Mouse (Mus musculus): ENCODE data around the gene Msrb2. TPM values are rescaled to one million over a fixed set of nuclear protein-coding genes. Genes with fewer than 3 reads are reported as not detected.
A peak's percentile ranks its signal among the peaks of the same experiment; 100 is the strongest.

Msrb2 gene
- polyA plus RNA-seq, 1 experiment from 2014 or later: 10.2 TPM

DNA sequence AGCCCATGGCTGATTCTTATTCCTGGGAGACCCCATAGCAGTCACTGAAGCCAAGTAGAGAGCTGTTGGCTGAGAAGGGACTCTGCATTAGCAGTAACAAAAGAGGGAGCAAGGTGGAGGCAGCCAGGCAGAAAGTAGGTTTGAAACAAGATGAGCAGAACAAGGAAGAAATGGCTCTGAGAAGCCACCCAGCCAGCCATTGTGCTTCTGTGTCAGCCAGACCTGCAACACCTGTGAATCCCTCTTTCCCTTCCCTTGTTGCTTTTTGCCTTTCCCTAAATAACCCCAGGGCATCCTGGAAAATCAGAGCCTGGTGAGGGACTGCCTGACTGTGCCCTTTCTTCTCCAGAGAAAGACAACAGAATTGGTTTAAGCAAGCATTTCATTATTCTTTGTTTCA is 51.0 kb downstream of the Msrb2 start:
- Histone ChIP-seq H3K9ac (replicated peaks) (no peak overlapping the region), H3K9me3 (ENCODE audit: low read length) (no peaks in the 10 kb centered on the region), H3K4me3 (ENCODE audit: low read depth, low read length) (no peak overlapping the region), H3K4me2 (ENCODE audit: low read depth, low read length) (no peak overlapping the region), H3K27ac (ENCODE audit: low read depth) (no peak overlapping the region), H3K36me3 (replicated peaks; ENCODE audit: insufficient read depth, low read length) (no peaks in the 10 kb centered on the region), H3K27me3 (ENCODE audit: insufficient read depth, low read length) (no peaks in the 10 kb centered on the region), H3K4me1 (ENCODE audit: insufficient read depth) (no peaks in the 10 kb centered on the region)
- DNase-seq (no peak), ATAC-seq (no peak)
- TF ChIP-seq CTCF (IDR thresholded peaks at IDR 0.05; ENCODE audit: low read depth) (no peak), EP300 (IDR thresholded peaks at IDR 0.05; ENCODE audit: low read depth) (no peak)

DNA sequence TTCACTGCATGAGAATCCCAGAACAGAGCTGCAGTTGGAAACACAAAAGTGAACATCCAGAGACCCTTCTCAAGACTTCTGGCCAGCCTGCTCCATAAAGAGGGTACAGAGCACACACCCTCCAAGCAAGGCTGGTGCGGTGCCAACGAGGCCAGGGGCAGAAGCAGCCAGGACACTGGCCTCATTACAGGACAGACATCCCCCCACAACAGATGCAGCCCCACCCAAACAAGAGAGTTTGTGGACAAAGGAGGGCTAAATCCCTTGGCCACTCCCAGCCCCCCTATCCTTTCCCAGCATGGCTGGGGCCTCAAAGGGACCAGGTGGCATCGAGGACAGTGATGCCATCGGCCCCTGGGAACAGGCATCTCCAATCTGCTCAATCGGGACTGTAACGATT is 51.8 kb downstream of the Msrb2 start:
- Histone ChIP-seq H3K4me3 (ENCODE audit: low read depth, low read length) (no peak overlapping the region), H3K27me3 (ENCODE audit: insufficient read depth, low read length) (no peaks in the 10 kb centered on the region), H3K9ac (replicated peaks) (no peak overlapping the region), H3K27ac (ENCODE audit: low read depth) (no peak overlapping the region), H3K9me3 (ENCODE audit: low read length) (no peaks in the 10 kb centered on the region), H3K4me2 (ENCODE audit: low read depth, low read length) (no peak overlapping the region), H3K4me1 (ENCODE audit: insufficient read depth) (no peaks in the 10 kb centered on the region), H3K36me3 (replicated peaks; ENCODE audit: insufficient read depth, low read length) (no peaks in the 10 kb centered on the region)
- WGBS (ENCODE audit: insufficient replicate concordance): 73% methylated on average over 6 of the region's 6 CpGs
- ATAC-seq: no peak
- no peak for DNase-seq
- no peak for TF ChIP-seq EP300 (IDR thresholded peaks at IDR 0.05; ENCODE audit: low read depth)
- no peak for TF ChIP-seq CTCF (IDR thresholded peaks at IDR 0.05; ENCODE audit: low read depth)

DNA sequence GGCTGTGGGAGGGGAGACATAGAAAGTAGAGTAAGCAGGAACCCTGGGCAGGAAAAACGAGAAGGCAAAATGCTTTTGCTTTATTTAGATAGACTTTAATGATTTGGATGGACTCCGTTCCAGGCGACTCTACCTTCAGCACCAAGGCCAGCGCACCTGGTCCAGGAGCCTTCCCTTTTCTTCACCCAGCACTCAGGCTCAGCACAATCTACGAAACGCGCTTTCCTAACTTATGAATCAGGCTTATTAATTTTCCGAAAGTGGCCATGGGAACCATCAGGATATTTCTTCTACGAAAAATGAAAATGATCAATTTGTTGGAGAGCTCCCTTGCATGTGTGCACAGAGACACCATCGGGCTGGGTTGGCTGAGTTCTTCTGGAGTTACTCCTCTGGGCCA is 57.8 kb downstream of the Msrb2 start:
- Histone ChIP-seq H3K27me3 (ENCODE audit: insufficient read depth, low read length) (peaks cover 42% of the 10 kb centered on the region), H3K4me2 (ENCODE audit: low read depth, low read length) (no peak overlapping the region), H3K9me3 (ENCODE audit: low read length) (no peaks in the 10 kb centered on the region), H3K27ac (ENCODE audit: low read depth) (no peak overlapping the region), H3K4me3 (ENCODE audit: low read depth, low read length) (no peak overlapping the region), H3K9ac (replicated peaks) (no peak overlapping the region), H3K4me1 (ENCODE audit: insufficient read depth) (no peaks in the 10 kb centered on the region), H3K36me3 (replicated peaks; ENCODE audit: insufficient read depth, low read length) (no peaks in the 10 kb centered on the region)
- peak; percentile 69 for DNase-seq
- ATAC-seq: no peak
- TF ChIP-seq EP300 (IDR thresholded peaks at IDR 0.05; ENCODE audit: low read depth): no peak
- no peak for TF ChIP-seq CTCF (IDR thresholded peaks at IDR 0.05; ENCODE audit: low read depth)
- 8% methylated on average over 10 of the region's 10 CpGs for WGBS (ENCODE audit: insufficient replicate concordance)

DNA sequence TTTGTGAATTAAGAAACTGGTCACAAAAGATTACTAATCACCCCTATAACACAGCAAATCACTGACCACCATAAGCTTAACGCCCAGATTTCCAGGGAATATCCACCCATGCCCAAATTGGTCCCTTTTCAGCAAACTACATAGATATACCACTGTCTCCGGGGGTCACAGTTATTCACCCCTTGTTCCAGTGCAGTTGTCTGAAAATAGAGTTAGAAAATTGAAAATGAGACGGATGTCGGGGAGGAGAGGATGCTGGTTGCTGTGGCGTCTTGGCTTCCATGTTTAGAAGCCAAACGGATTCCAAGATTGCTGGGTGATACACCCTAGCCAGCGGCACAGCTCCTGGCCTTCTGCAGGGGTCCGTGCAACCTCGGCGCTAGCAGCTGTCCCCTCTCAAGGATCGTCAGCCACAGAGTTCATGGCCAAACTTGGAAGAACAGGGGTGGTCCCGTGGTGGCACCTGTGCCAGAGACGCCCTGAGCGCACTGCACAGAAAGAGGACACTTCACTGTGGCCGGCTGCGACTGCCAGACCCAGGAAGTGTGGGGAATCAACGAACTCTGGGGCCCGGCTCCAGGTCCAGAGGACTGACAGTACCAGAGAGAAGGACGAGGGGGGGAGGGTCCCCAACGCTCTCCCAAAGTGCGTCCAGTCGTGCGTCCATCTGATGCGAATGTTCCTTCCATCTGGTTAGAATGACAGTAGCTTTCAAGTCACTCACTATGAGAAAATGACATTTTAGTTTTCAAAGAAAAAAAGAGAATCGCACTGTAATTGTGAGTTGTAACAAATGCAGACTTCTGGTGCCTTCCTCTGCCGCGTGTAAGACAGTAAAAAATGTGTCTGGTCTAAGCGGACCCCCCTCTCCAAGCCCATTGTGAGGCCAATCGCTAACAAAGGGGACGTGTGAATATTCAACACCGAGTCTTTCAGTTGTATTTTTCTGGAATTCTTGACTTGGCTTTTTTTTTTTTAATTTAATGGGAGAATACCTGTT is 58.8 kb downstream of the Msrb2 start:
- Histone ChIP-seq H3K4me3 (ENCODE audit: low read depth, low read length) (no peak overlapping the region), H3K4me1 (ENCODE audit: insufficient read depth) (no peaks in the 10 kb centered on the region), H3K36me3 (replicated peaks; ENCODE audit: insufficient read depth, low read length) (no peaks in the 10 kb centered on the region), H3K27me3 (ENCODE audit: insufficient read depth, low read length) (peaks cover 42% of the 10 kb centered on the region), H3K9ac (replicated peaks) (no peak overlapping the region), H3K4me2 (ENCODE audit: low read depth, low read length) (no peak overlapping the region), H3K27ac (ENCODE audit: low read depth) (no peak overlapping the region), H3K9me3 (ENCODE audit: low read length) (no peaks in the 10 kb centered on the region)
- 8% methylated on average over 31 of the region's 31 CpGs for WGBS (ENCODE audit: insufficient replicate concordance)
- DNase-seq (no peak), ATAC-seq (no peak)
- no peak for TF ChIP-seq EP300 (IDR thresholded peaks at IDR 0.05; ENCODE audit: low read depth)
- no peak for TF ChIP-seq CTCF (IDR thresholded peaks at IDR 0.05; ENCODE audit: low read depth)

DNA sequence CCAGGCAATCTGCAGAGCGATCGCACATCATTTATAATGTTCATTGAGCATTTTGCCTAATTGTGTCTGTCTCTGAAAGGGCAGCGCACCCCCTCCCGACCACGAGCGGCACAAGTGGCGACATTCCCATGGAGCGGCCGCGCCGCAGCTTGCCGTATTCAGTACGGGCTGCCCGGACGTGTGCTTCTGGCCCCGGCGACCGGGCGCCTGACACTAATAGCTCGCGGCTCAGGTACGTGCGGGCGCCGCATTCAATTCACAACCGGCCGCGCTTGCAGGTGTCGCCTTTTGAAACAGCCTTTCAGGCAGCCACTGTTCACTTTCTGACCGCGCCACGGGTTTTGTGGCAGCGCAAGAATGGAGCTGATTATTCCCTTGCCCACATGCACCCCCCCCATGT is 59.5 kb downstream of the Msrb2 start:
- Histone ChIP-seq H3K4me1 (ENCODE audit: insufficient read depth) (no peaks in the 10 kb centered on the region), H3K27me3 (ENCODE audit: insufficient read depth, low read length) (peaks cover 43% of the 10 kb centered on the region), H3K4me2 (ENCODE audit: low read depth, low read length) (no peak overlapping the region), H3K4me3 (ENCODE audit: low read depth, low read length) (no peak overlapping the region), H3K9me3 (ENCODE audit: low read length) (no peaks in the 10 kb centered on the region), H3K36me3 (replicated peaks; ENCODE audit: insufficient read depth, low read length) (no peaks in the 10 kb centered on the region), H3K27ac (ENCODE audit: low read depth) (no peak overlapping the region), H3K9ac (replicated peaks) (no peak overlapping the region)
- ATAC-seq: no peak
- no peak for TF ChIP-seq EP300 (IDR thresholded peaks at IDR 0.05; ENCODE audit: low read depth)
- no peak for DNase-seq
- 3% methylated on average over 33 of the region's 33 CpGs for WGBS (ENCODE audit: insufficient replicate concordance)

DNA sequence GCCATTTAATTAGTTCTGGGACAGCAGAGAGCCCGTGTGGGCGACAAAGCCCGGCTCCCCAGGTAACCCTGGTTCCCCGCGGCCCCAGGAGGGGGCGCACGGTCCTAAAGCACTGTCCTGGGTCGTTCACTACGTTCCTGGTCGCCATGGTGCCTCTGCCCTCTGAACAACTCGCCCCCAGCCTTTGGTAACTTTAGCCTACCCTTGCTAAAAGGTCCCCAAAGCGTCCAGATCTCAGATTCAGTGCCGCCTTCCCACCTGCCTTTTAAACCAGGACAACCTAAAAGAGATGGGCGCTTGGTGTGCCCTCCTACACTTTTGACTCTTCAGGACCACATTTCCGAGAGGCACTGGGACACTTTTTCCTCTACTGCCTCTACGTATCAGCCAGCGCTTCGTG is 59.9 kb downstream of the Msrb2 start:
- Histone ChIP-seq H3K4me3 (ENCODE audit: low read depth, low read length) (no peak overlapping the region), H3K27ac (ENCODE audit: low read depth) (no peak overlapping the region), H3K9me3 (ENCODE audit: low read length) (no peaks in the 10 kb centered on the region), H3K4me1 (ENCODE audit: insufficient read depth) (no peaks in the 10 kb centered on the region), H3K27me3 (ENCODE audit: insufficient read depth, low read length) (peaks cover 46% of the 10 kb centered on the region), H3K9ac (replicated peaks) (no peak overlapping the region), H3K4me2 (ENCODE audit: low read depth, low read length) (no peak overlapping the region), H3K36me3 (replicated peaks; ENCODE audit: insufficient read depth, low read length) (no peaks in the 10 kb centered on the region)
- TF ChIP-seq EP300 (IDR thresholded peaks at IDR 0.05; ENCODE audit: low read depth): no peak
- TF ChIP-seq CTCF (IDR thresholded peaks at IDR 0.05; ENCODE audit: low read depth): peak; percentile 31
- 2% methylated on average over 18 of the region's 18 CpGs for WGBS (ENCODE audit: insufficient replicate concordance)
- ATAC-seq (no peak), DNase-seq (peak; percentile 24)

Data from liver, postnatal 0 days (tissue).